Mouse (Mus musculus) forebrain, embryonic 11.5 days (tissue): ENCODE measurements around the gene Zfp771. TPM values are rescaled to one million over a fixed set of nuclear protein-coding genes. Genes with fewer than 3 reads are reported as not detected.

Experiments used
- ATAC-seq: fragments of 200-750 bp; cut with Nextera tagmentation; replicated peaks from 2 replicates; pipeline ENCODE4 v1.8.0; 2017; ENCODE audit warnings: moderate TSS enrichment; ENCODE audit not compliant: low FRiP score
- DNase-seq: peaks from one replicate; pipeline ENCODE4 v3.0.0-alpha.2; 2017; ENCODE audit warnings: low spot score
- H3K27ac ChIP-seq: fragments of 300-500 bp; sonication (generic); 2 replicates; pipeline ENCODE4 v1.5.1; 2014; ENCODE audit warnings: low read depth, low read length
- H3K27me3 ChIP-seq: fragments of 300-500 bp; sonication (generic); 2 replicates; pipeline ENCODE4 v1.6.1; 2014; ENCODE audit warnings: mild to moderate bottlenecking, low read length, mixed read lengths; ENCODE audit not compliant: control insufficient read depth, insufficient read depth
- H3K36me3 ChIP-seq: fragments of 300-500 bp; sonication (generic); 2 replicates; pipeline ENCODE4 v1.6.1; 2014; ENCODE audit warnings: mild to moderate bottlenecking, low read length, moderate library complexity, mixed read lengths; ENCODE audit not compliant: control insufficient read depth, insufficient read depth
- H3K4me1 ChIP-seq: fragments of 300-500 bp; sonication (generic); replicated peaks from 2 replicates; pipeline ENCODE4 v1.6.1; 2014; ENCODE audit warnings: low read length, mixed read lengths; ENCODE audit not compliant: control insufficient read depth, insufficient read depth
- H3K4me2 ChIP-seq: fragments of 300-500 bp; sonication (generic); 2 replicates; pipeline ENCODE4 v1.6.1; 2014; ENCODE audit warnings: low read depth, mild to moderate bottlenecking, low read length, moderate library complexity, mixed read lengths; ENCODE audit not compliant: severe bottlenecking
- H3K4me3 ChIP-seq: fragments of 300-500 bp; sonication (generic); 2 replicates; pipeline ENCODE4 v1.5.1; 2014; ENCODE audit warnings: low read depth, low read length
- H3K9ac ChIP-seq: fragments of 300-500 bp; sonication (generic); 2 replicates; pipeline ENCODE4 v1.6.1; 2014; ENCODE audit warnings: low read length
- H3K9me3 ChIP-seq: fragments of 300-500 bp; sonication (generic); 2 replicates; pipeline ENCODE4 v1.6.1; 2016; ENCODE audit warnings: low read length, mixed read lengths; ENCODE audit not compliant: control insufficient read depth
- WGBS: fragments of 180-500 bp; shearing (Covaris S2); extraction: QIAGEN DNeasy Blood & Tissue Kit; methylation state at CpG from one replicate; pipeline ENCODE4 v1.1.7; 2014; 5-methylcytosine and 5-hydroxymethylcytosine counted together
- polyA plus RNA-seq: library from polyadenylated mRNA; unstranded; fragments of >200 nt; fragmentation: Nextera tagmentation; extraction: Ambion mirVana; gene quantifications from 2 replicates; pipeline ENCODE4 v1.2.1, GENCODE M21; 2014

Zfp771 gene
- polyA plus RNA-seq, 1 experiment from 2014 or later: 62.5 TPM

GRCm38 (mm10) chr7:127281114-127281513, 37.0 kb downstream of the Zfp771 start:
- ATAC-seq (no peak), DNase-seq (no peak)
- Histone ChIP-seq H3K4me2 (no peak overlapping the region), H3K4me1 (no peaks in the 10 kb centered on the region), H3K27me3 (no peaks in the 10 kb centered on the region), H3K9me3 (no peaks in the 10 kb centered on the region), H3K9ac (no peak overlapping the region), H3K4me3 (no peak overlapping the region), H3K27ac (no peak overlapping the region), H3K36me3 (no peaks in the 10 kb centered on the region)
- WGBS: 79% methylated on average over 4 of the region's 4 CpGs

DNA sequence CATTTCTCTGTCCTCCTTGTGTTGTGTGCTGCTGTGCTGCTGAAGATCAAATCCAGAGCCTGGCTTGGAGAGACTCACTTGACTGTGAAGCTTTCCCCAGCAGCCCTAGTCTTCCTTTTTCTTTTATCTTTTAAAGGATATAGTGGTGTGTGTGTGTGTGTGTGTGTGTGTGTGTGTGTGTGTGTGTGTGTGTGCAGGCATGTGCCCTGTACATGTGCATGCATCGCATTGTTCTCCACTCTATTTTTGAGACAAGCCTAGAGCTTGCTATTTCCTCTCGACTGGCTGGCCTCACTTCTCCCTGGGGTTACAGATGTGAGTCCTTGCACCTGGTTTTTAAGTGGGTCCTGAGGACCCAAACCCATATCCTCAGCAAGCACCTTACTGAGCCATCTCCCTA, 38.1 kb downstream of the Zfp771 start:
- Histone ChIP-seq H3K36me3 (no peaks in the 10 kb centered on the region), H3K4me2 (no peak overlapping the region), H3K9ac (no peak overlapping the region), H3K27me3 (no peaks in the 10 kb centered on the region), H3K9me3 (no peaks in the 10 kb centered on the region; the same call in 1 of the 2 replicates), H3K4me1 (no peaks in the 10 kb centered on the region), H3K4me3 (no peak overlapping the region), H3K27ac (no peak overlapping the region)
- 94% methylated on average over 2 of the region's 2 CpGs for WGBS
- ATAC-seq: no peak
- no peak for DNase-seq

DNA sequence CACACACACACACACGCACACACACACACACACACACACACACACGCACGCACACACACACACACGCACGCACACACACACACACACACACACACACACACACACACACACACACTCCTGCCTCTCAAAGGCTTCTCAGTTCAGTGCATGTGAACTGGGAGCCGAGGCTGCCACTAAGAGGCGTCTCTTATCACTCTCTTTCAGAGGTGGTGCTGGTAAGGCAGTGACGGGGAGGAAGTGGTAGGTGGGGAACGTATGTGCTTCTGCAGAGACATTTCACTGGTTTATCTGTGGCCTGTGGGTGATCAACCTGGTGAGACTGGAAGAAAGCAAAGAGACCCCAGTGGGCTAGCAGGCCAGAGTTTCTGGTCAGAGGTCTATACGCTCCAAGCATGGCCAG, 41.1 kb downstream of the Zfp771 start:
- no peaks in the 10 kb centered on the region for H3K4me1 ChIP-seq
- H3K4me2 ChIP-seq: no peak overlapping the region
- H3K9ac ChIP-seq: no peak overlapping the region
- no peaks in the 10 kb centered on the region for H3K27me3 ChIP-seq
- DNase-seq (no peak), ATAC-seq (no peak)
- no peak overlapping the region for H3K4me3 ChIP-seq
- H3K36me3 ChIP-seq: no peaks in the 10 kb centered on the region
- H3K27ac ChIP-seq: no peak overlapping the region
- no peaks in the 10 kb centered on the region; the same call in 1 of the 2 replicates for H3K9me3 ChIP-seq
- WGBS: 83% methylated on average over 6 of the region's 10 CpGs

DNA sequence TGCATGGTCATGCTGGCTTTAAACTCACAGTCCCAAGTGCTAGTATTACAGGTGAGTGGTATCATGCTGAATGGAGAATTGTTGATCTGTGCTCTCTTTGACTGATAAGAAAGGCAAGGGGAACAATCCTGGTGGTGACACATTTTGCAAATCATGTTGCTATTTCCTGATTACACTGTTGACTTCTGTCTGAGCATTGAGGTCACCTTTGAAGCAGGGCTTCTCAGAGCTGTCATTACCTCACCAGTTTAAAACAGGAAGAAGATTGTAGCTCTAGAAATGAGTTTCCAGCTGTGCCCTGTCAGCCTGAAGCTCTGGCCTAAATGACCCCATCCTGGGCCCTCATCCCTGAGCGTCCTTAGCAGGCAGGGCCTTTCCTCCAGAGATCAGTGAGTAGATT, 43.9 kb downstream of the Zfp771 start:
- H3K4me2 ChIP-seq: no peak overlapping the region
- 68% methylated on average over 1 of the region's 1 CpGs for WGBS
- no peaks in the 10 kb centered on the region for H3K4me1 ChIP-seq
- H3K27ac ChIP-seq: no peak overlapping the region
- H3K4me3 ChIP-seq: no peak overlapping the region
- no peaks in the 10 kb centered on the region for H3K27me3 ChIP-seq
- ATAC-seq (no peak), DNase-seq (no peak)
- H3K9me3 ChIP-seq: no peaks in the 10 kb centered on the region; the same call in 1 of the 2 replicates
- H3K36me3 ChIP-seq: no peaks in the 10 kb centered on the region
- no peak overlapping the region for H3K9ac ChIP-seq

DNA sequence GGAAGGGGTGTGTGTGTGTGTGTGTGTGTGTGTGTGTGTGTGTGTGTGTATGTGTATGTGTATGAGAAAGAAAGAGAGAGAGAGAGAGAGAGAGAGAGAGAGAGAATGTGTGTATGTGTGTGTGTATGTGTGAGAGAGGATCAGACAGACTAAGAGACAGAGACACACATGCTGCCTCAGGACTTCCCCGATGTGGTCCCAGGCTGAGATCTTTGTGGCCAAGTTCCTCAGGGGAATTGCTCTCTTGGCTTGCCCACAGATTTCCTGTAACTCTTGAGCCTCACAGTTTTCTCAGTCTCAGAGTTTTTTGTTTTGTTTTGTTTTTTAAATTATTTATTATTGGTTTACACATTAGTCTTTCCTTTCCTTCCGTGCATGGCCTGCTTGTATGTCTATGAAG, 45.2 kb downstream of the Zfp771 start:
- no peak overlapping the region for H3K27ac ChIP-seq
- no peak overlapping the region for H3K4me3 ChIP-seq
- no peaks in the 10 kb centered on the region; the same call in 1 of the 2 replicates for H3K9me3 ChIP-seq
- 93% methylated on average over 2 of the region's 2 CpGs for WGBS
- no peak overlapping the region for H3K4me2 ChIP-seq
- no peaks in the 10 kb centered on the region for H3K27me3 ChIP-seq
- H3K36me3 ChIP-seq: no peaks in the 10 kb centered on the region
- ATAC-seq: no peak
- H3K9ac ChIP-seq: no peak overlapping the region
- no peaks in the 10 kb centered on the region for H3K4me1 ChIP-seq
- no peak for DNase-seq

DNA sequence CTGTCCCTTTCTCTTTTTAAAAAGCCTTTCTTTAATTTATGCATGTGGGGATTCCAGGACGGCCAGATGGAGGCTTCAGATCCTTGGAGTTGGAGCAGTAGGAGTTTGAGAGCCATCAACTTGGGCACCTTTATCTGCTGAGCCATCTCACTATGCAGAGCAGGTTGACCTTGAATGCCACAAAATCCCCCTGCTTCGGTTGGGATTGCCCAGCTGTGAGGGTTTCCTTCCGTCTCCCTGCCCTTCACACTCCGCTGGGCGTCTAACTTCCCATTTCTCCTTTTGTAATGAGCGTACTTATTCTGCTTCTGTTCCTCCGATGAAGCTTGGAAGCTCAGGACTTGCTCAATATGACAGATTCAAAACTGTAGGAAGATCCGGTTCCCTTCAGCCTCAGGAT, 46.1 kb downstream of the Zfp771 start:
- Histone ChIP-seq H3K9me3 (no peaks in the 10 kb centered on the region; the same call in 1 of the 2 replicates), H3K27ac (no peak overlapping the region), H3K9ac (no peak overlapping the region), H3K4me2 (no peak overlapping the region), H3K4me3 (no peak overlapping the region), H3K36me3 (no peaks in the 10 kb centered on the region), H3K4me1 (no peaks in the 10 kb centered on the region), H3K27me3 (no peaks in the 10 kb centered on the region)
- WGBS: 62% methylated on average over 8 of the region's 8 CpGs
- no peak for DNase-seq
- ATAC-seq: no peak

- Histone ChIP-seq H3K4me3 (no peak within 1 kb of the TSS), H3K4me2 (no peak within 1 kb of the TSS), H3K27ac (no peak within 1 kb of the TSS), H3K27me3 (no peaks in the 10 kb centered on the region), H3K9me3 (no peaks in the 10 kb centered on the region), H3K36me3 (no peaks in the 10 kb centered on the region), H3K9ac (no peak within 1 kb of the TSS), H3K4me1 (no peaks in the 10 kb centered on the region)
- ATAC-seq (no peak), DNase-seq (no peak)
- 90% methylated on average over 11 of the region's 11 CpGs for WGBS
These were observed 52.0 kb downstream of the Zfp771 start, which contains the start of gene Itgal for GRCm38 (mm10) chr7:127296098-127296497. Itgal (plus strand) TSS chr7:127296260.

- Histone ChIP-seq H3K9me3 (no peaks in the 10 kb centered on the region), H3K4me2 (no peak overlapping the region), H3K27me3 (no peaks in the 10 kb centered on the region), H3K4me1 (no peaks in the 10 kb centered on the region), H3K9ac (no peak overlapping the region), H3K4me3 (no peak overlapping the region), H3K27ac (no peak overlapping the region), H3K36me3 (no peaks in the 10 kb centered on the region)
- 84% methylated on average over 5 of the region's 5 CpGs for WGBS
- ATAC-seq (no peak), DNase-seq (no peak)
These were observed 52.9 kb downstream of the Zfp771 start for GRCm38 (mm10) chr7:127296786-127297555.

- ATAC-seq (no peak), DNase-seq (no peak)
- 96% methylated on average over 5 of the region's 5 CpGs for WGBS
- no peak overlapping the region for H3K4me2 ChIP-seq
- no peak overlapping the region for H3K9ac ChIP-seq
- H3K36me3 ChIP-seq: no peaks in the 10 kb centered on the region
- no peaks in the 10 kb centered on the region for H3K27me3 ChIP-seq
- H3K9me3 ChIP-seq: no peaks in the 10 kb centered on the region
- no peak overlapping the region for H3K4me3 ChIP-seq
- no peaks in the 10 kb centered on the region for H3K4me1 ChIP-seq
- no peak overlapping the region for H3K27ac ChIP-seq
These were observed 53.6 kb downstream of the Zfp771 start for GRCm38 (mm10) chr7:127297586-127298193.
